Mouse (Mus musculus) embryonic fibroblast, embryonic 13.5 days (primary cell): ENCODE measurements around the gene Pcsk7. TPM values are rescaled to one million over a fixed set of nuclear protein-coding genes. Genes with fewer than 3 reads are reported as not detected.

Experiments used
- H3K27ac ChIP-seq: 2 replicates; pipeline ENCODE4 v1.5.1; 2012; ENCODE audit warnings: low read length, control low read depth, inconsistent platforms; ENCODE audit not compliant: insufficient read depth
- H3K4me1 ChIP-seq: 2 replicates; pipeline ENCODE4 v1.6.1; 2011; ENCODE audit warnings: low read length; ENCODE audit not compliant: control insufficient read depth, insufficient read depth
- H3K4me3 ChIP-seq: 2 replicates; pipeline ENCODE4 v1.5.1; 2011; ENCODE audit warnings: mild to moderate bottlenecking, control low read depth, low read length; ENCODE audit not compliant: insufficient read depth
- CTCF ChIP-seq: IDR thresholded peaks from 2 replicates; pipeline ENCODE4 v1.5.1; 2011; ENCODE audit warnings: mild to moderate bottlenecking, control low read depth, low read length, moderate library complexity, borderline replicate concordance; ENCODE audit not compliant: insufficient read depth
- POLR2A ChIP-seq: IDR thresholded peaks from 2 replicates; pipeline ENCODE4 v1.6.1; 2011; ENCODE audit warnings: low read depth, mild to moderate bottlenecking, control low read depth, low read length, moderate library complexity
- polyA plus RNA-seq: library from polyadenylated mRNA; stranded (reverse); fragments of >200 nt; gene quantifications from 2 replicates; pipeline ENCODE4 v1.2.4, GENCODE M21; 2011; ENCODE audit warnings: low read depth; ENCODE audit not compliant: missing spikeins, insufficient read length

The Pcsk7 gene
- polyA plus RNA-seq, 1 experiment = 24.0 TPM

GRCm38 (mm10) chr9:45938088-45938487 lies 31.8 kb downstream of the Pcsk7 start:
- peaks cover 7% of the 10 kb centered on the region for H3K4me1 ChIP-seq
- no peak overlapping the region for H3K27ac ChIP-seq
- TF ChIP-seq POLR2A (no peak), CTCF (no peak)

GRCm38 (mm10) chr9:45938952-45939637 lies 32.8 kb downstream of the Pcsk7 start:
- TF ChIP-seq CTCF (no peak), POLR2A (no peak)

More at GRCm38 (mm10) chr9:45938088-45938487, 31.8 kb downstream of the Pcsk7 start:
- no peak overlapping the region for H3K4me3 ChIP-seq

GRCm38 (mm10) chr9:45939794-45940193 lies 33.5 kb downstream of the Pcsk7 start:
- H3K4me1 ChIP-seq = peaks cover 7% of the 10 kb centered on the region
- no peak overlapping the region for H3K4me3 ChIP-seq
- TF ChIP-seq CTCF (no peak), POLR2A (no peak)
- no peak overlapping the region for H3K27ac ChIP-seq

More at GRCm38 (mm10) chr9:45938952-45939637, 32.8 kb downstream of the Pcsk7 start:
- H3K27ac ChIP-seq = no peak overlapping the region
- no peak overlapping the region for H3K4me3 ChIP-seq
- peaks cover 7% of the 10 kb centered on the region for H3K4me1 ChIP-seq

DNA sequence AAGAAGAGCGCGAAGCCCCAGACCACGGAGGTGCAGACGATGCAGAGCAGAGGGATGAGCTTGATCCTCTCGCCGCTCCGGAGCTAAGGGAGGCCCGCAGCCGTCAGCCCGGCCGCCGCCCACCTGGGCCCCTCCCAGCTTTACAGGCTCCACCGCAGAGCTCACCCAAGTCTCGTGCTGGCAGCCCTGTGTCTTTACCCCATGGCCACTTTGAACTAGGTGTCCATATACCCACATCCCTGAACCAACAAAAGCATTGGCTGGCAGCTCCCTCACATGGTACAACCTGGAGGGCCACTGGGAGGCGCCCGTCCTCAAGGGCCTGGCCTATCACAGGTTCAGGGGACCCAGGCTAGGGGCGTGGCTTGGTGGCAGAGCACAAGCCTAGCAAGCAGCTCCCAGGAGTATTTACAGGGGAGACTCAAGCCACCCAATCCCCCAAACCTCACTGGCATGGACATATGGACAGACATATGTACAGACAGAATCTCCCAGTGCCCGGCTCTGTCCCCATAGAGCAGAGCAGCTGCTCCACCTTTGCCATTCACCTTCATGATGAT lies 35.1 kb downstream of the Pcsk7 start:
- Histone ChIP-seq H3K4me1 (peaks cover 4% of the 10 kb centered on the region), H3K4me3 (no peak overlapping the region), H3K27ac (no peak overlapping the region)
- no peak for TF ChIP-seq POLR2A
- TF ChIP-seq CTCF = no peak

GRCm38 (mm10) chr9:45942464-45942863 lies 36.2 kb downstream of the Pcsk7 start:
- Histone ChIP-seq H3K4me3 (no peak overlapping the region), H3K27ac (no peak overlapping the region), H3K4me1 (no peaks in the 10 kb centered on the region; the same call in 1 of the 2 replicates)
- TF ChIP-seq POLR2A (no peak), CTCF (no peak)

DNA sequence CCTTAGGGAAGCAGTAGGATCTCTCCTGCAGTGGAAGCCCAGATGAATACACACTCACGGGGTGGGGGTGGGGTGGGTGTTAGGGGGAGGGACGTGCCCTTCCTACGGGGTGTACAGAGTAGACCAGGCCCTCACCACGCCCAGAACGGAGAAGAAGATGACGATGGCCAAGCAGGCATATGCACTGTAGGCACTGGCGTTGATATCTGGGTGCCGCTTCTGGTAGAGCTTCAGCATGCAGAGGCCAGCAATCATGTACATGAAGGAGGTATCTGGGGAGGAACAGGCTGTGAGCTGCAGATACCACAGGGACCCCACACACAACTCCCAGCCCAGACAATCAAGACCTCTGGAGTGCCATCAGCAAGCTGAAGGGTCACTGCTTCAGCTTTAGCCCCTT lies 36.6 kb downstream of the Pcsk7 start:
- no peak overlapping the region for H3K4me3 ChIP-seq
- TF ChIP-seq POLR2A (no peak), CTCF (no peak)
- H3K27ac ChIP-seq = no peak overlapping the region
- no peaks in the 10 kb centered on the region; the same call in 1 of the 2 replicates for H3K4me1 ChIP-seq

- no peak for TF ChIP-seq CTCF
- TF ChIP-seq POLR2A = no peak
These were observed 37.6 kb downstream of the Pcsk7 start for GRCm38 (mm10) chr9:45943628-45944505.

GRCm38 (mm10) chr9:45944506-45945400 lies 38.5 kb downstream of the Pcsk7 start:
- Histone ChIP-seq H3K4me1 (no peaks in the 10 kb centered on the region; the same call in 1 of the 2 replicates), H3K27ac (no peak overlapping the region), H3K4me3 (no peak overlapping the region)
- TF ChIP-seq POLR2A (no peak), CTCF (no peak)

More at GRCm38 (mm10) chr9:45943628-45944505, 37.6 kb downstream of the Pcsk7 start:
- no peak overlapping the region for H3K27ac ChIP-seq
- H3K4me1 ChIP-seq = no peaks in the 10 kb centered on the region; the same call in 1 of the 2 replicates
- no peak overlapping the region for H3K4me3 ChIP-seq

DNA sequence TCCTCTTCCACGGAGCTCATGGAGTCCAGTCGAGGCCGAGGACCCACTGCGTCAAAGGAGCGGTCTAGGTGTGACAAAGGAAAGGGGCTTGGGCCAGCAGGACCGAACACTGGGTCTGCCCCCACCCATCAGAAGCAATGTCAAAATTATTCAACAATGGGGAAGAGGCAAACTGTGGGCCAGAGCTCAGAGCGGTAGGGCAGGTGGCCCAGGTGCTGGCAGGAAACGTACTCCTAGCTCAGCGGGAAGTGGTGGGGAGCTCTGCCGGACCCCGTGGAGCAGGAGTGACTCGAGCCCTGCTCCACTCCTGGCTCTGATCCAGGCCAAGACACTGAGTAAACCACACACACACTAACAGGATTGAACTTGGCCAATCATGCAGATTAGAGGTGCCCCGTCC lies 39.4 kb downstream of the Pcsk7 start:
- H3K4me3 ChIP-seq = no peak overlapping the region
- no peak overlapping the region for H3K27ac ChIP-seq
- H3K4me1 ChIP-seq = no peaks in the 10 kb centered on the region
- TF ChIP-seq POLR2A (no peak), CTCF (no peak)
